Mouse (Mus musculus): ENCODE data around the gene Ophn1. TPM values are rescaled to one million over a fixed set of nuclear protein-coding genes. Genes with fewer than 3 reads are reported as not detected.
A peak's percentile ranks its signal among the peaks of the same experiment; 100 is the strongest.

Ophn1 gene
- polyA plus RNA-seq, 1 experiment from 2014 or later: 10.9 TPM

GRCm38 (mm10) chrX:98515329-98515728 is 375.5 kb downstream of the Ophn1 start:
- no peak overlapping the region for H3K27ac ChIP-seq
- no peak overlapping the region for H3K4me2 ChIP-seq (ENCODE audit: low read length)
- H3K4me1 ChIP-seq (replicated peaks; ENCODE audit: insufficient read depth, low read length): no peaks in the 10 kb centered on the region
- peak; percentile 9 for DNase-seq (ENCODE audit: low spot score)
- TF ChIP-seq CTCF (IDR thresholded peaks at IDR 0.05; ENCODE audit: low read depth): no peak
- no peaks in the 10 kb centered on the region for H3K9me3 ChIP-seq (replicated peaks; ENCODE audit: low read length)
- no peaks in the 10 kb centered on the region for H3K27me3 ChIP-seq (ENCODE audit: insufficient read depth, low read length)
- no peak overlapping the region for H3K9ac ChIP-seq (ENCODE audit: low read depth, low read length)
- H3K36me3 ChIP-seq (ENCODE audit: insufficient read depth, low read length): no peaks in the 10 kb centered on the region
- 83% methylated on average over 2 of the region's 2 CpGs for WGBS
- no peak for ATAC-seq (replicated peaks; ENCODE audit: low FRiP score, low read depth)
- H3K4me3 ChIP-seq (replicated peaks; ENCODE audit: low read depth, low read length): no peak overlapping the region

DNA sequence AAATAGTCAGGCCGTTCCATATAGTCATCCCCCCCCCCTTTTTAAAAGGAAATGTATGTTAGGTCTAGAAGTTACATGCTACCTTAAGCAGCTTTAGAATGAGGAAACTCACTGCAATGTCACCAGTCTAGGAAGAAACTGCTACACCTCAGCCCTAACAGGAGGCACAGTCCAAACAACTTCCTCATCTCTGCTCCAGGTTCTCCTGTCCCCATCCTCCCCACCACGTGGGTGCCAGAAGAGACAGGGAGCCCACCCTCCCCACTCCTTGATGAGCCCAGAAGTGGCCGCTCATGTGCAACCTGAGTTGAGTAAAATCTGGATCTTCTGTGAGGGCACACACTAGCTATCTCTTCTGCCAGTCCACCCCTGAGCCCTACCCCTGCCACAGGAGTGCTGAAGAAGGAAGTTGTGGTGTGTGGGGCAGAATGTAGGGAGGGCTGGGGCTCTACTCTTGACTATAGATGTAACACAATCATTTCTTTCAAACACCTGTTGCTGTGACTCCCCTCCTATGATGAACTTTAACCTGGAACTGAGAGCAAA is 376.4 kb downstream of the Ophn1 start:
- DNase-seq (ENCODE audit: low spot score): no peak
- H3K4me2 ChIP-seq (ENCODE audit: low read length): no peak overlapping the region
- no peaks in the 10 kb centered on the region for H3K27me3 ChIP-seq (ENCODE audit: insufficient read depth, low read length)
- no peak for ATAC-seq (replicated peaks; ENCODE audit: low FRiP score, low read depth)
- H3K4me3 ChIP-seq (replicated peaks; ENCODE audit: low read depth, low read length): no peak overlapping the region
- H3K9ac ChIP-seq (ENCODE audit: low read depth, low read length): no peak overlapping the region
- 65% methylated on average over 3 of the region's 3 CpGs for WGBS
- no peaks in the 10 kb centered on the region for H3K36me3 ChIP-seq (ENCODE audit: insufficient read depth, low read length)
- no peaks in the 10 kb centered on the region for H3K9me3 ChIP-seq (replicated peaks; ENCODE audit: low read length)
- H3K4me1 ChIP-seq (replicated peaks; ENCODE audit: insufficient read depth, low read length): no peaks in the 10 kb centered on the region
- no peak overlapping the region for H3K27ac ChIP-seq
- TF ChIP-seq CTCF (IDR thresholded peaks at IDR 0.05; ENCODE audit: low read depth): no peak

Small RNA genes lying within 50 kb of the gene (microRNA-seq; reads per million reads assigned to microRNA genes)
- not detected for gene Gm27554

Other genes starting within 250 kb of the Ophn1 start
- 21.2 and 22.3 TPM in 2 replicates for gene Yipf6, start 45.3 kb upstream of the Ophn1 start, polyA plus RNA-seq (2015; fragmentation: Nextera tagmentation; extraction: Ambion mirVana)
- 18.5 and 20.4 TPM in 2 replicates for gene Stard8, start 112.2 kb upstream of the Ophn1 start, polyA plus RNA-seq (2015; fragmentation: Nextera tagmentation; extraction: Ambion mirVana)
- gene Efnb1, start 245.1 kb upstream of the Ophn1 start, polyA plus RNA-seq (2015; fragmentation: Nextera tagmentation; extraction: Ambion mirVana): 51.2 and 64.4 TPM in 2 replicates

Data from kidney, postnatal 0 days (tissue).